Mouse (Mus musculus) C2C12 (cell line): ENCODE data around the gene Dennd4a.

ENCODE experiments used
- CEBPB ChIP-seq: IDR thresholded peaks from one replicate; pipeline ENCODE4 v1.6.1; 2011; ENCODE audit warnings: low read depth, mild to moderate bottlenecking, control low read depth, moderate library complexity
- CTCF ChIP-seq: IDR thresholded peaks from one replicate; pipeline ENCODE4 v1.5.1; 2011; ENCODE audit not compliant: control insufficient read depth, insufficient read depth, insufficient read length
- FOSL1 ChIP-seq: IDR thresholded peaks from one replicate; pipeline ENCODE4 v1.8.0; 2011; ENCODE audit warnings: mild to moderate bottlenecking, low read length; ENCODE audit not compliant: poor library complexity, insufficient read depth, severe bottlenecking
- MAX ChIP-seq: IDR thresholded peaks from one replicate; pipeline ENCODE4 v1.6.1; 2011; ENCODE audit warnings: mild to moderate bottlenecking, control low read depth
- MYOD1 ChIP-seq: IDR thresholded peaks from one replicate; pipeline ENCODE4 v1.6.1; 2011; ENCODE audit warnings: low read depth; ENCODE audit not compliant: control insufficient read depth, insufficient read length
- USF1 ChIP-seq: IDR thresholded peaks from one replicate; pipeline ENCODE4 v1.6.1; 2011; ENCODE audit warnings: low read depth, mild to moderate bottlenecking, control low read depth, moderate library complexity

DNA sequence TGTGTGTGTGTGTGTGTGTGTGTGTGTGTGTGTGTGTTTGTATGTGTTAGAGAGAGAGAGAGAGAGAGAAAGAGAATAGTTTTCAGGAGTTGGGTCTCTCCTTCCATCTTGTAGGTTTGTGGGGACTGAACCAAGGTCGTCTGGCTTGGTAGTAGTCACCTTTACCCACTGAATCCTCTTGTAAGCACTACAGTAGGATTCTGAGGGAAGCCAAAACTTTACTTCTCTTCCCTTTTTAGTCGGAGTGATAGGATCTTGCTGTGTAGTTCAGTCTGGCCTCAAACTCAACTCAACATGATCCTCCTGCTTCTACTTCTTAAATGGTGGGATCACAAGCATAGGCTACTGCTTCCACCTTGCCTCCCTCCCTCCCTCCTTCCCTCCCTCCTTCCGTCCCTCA lies 17.3 kb upstream of the Dennd4a start:
- TF ChIP-seq CTCF (no peak), MYOD1 (no peak), USF1 (no peak), MAX (no peak), CEBPB (no peak), FOSL1 (no peak)
